Mouse (Mus musculus): ENCODE measurements around the gene Grasp.

GRCm38 (mm10) chr15:101262502-101262901, 38.5 kb downstream of the Grasp start:
- TF ChIP-seq CTCF (IDR thresholded peaks at IDR 0.05; ENCODE audit: insufficient read depth, low read length) (no peak), POLR2A (IDR thresholded peaks at IDR 0.05; ENCODE audit: borderline replicate concordance, extremely low read depth, low read depth, low read length) (0 out of 2 replicates have a peak, but pooled peaks have one; percentile 22)

Measured in lung, adult 2 months (tissue).